8 mouse cellular contexts compared by ENCODE assay signal in the genomic region with DNA sequence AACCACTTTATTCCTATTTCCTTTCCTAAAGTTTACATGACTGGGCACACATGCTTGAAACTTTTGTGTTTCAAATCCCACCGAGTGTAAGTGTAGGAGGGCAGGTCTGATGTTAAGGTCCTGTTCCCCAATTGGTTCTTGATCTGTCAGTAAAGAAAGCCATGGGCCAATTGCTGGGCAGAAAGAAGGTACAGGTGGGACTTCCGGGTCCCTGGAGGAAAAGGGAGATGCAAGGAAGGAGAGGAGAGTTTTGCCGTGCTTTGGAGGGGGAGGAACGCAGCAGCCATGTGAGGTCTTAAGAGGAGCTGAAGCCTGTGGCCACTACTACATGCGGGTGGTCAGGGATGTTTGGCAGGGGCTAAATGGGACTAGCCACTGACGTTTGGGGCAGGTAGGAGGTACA. TPM values are rescaled to one million over a fixed set of nuclear protein-coding genes. Genes with fewer than 3 reads are reported as not detected.
DNase-seq lines count a peak whose midpoint lies in the region; ATAC-seq and TF ChIP-seq lines count a peak whose summit lies in the region.

No protein-coding gene starts in this region.

- H3K27me3 ChIP-seq in kidney, embryonic 14.5 days (ENCODE audit: control insufficient read depth, insufficient read depth, low read length): no peaks in the 10 kb centered on the region
- no peaks in the 10 kb centered on the region for H3K27me3 ChIP-seq in forebrain, embryonic 16.5 days (replicated peaks; ENCODE audit: control insufficient read depth, insufficient read depth, low read length)

- H3K4me1 ChIP-seq in kidney, embryonic 14.5 days (ENCODE audit: control insufficient read depth, insufficient read depth, low read length): 0 out of 2 replicates have a peak, but pooled peaks cover 4% of the 10 kb centered on the region
- peaks cover 0 to 2% of the 10 kb centered on the region in 2 experiments; a peak in 1 of 4 replicates for H3K4me1 ChIP-seq in ES-E14 (ENCODE audit: control insufficient read depth in 2 of 2, insufficient read depth in 2 of 2, low read length in 2 of 2, poor library complexity in 1 of 2)
- peaks cover 5% of the 10 kb centered on the region; the same call in 1 of the 2 replicates for H3K4me1 ChIP-seq in forebrain, embryonic 16.5 days (replicated peaks; ENCODE audit: control insufficient read depth, insufficient read depth, low read length)

- ATAC-seq in kidney, embryonic 14.5 days (ENCODE audit: low FRiP score, low TSS enrichment): no peak
- ATAC-seq in forebrain, embryonic 16.5 days: no peak
- ATAC-seq in megakaryocyte-erythroid progenitor cell, adult 5-6 weeks (replicated peaks; ENCODE audit: low FRiP score, low TSS enrichment, poor library complexity, severe bottlenecking): peak; percentile 78

- in situ Hi-C loops in ES-E14 (cut with MboI; ENCODE audit: low sequenced_read_pairs in 2 of 2, unreplicated experiment in 2 of 2): no loop called here

- H3K4me2 ChIP-seq in kidney, embryonic 14.5 days (replicated peaks; ENCODE audit: low read depth, low read length): peak overlapping the region; percentile 6; the same call in 1 of the 2 replicates
- no peak overlapping the region for H3K4me2 ChIP-seq in forebrain, embryonic 16.5 days (ENCODE audit: low read length)

- no peaks in the 10 kb centered on the region for H3K36me3 ChIP-seq in kidney, embryonic 14.5 days (ENCODE audit: control insufficient read depth, insufficient read depth, low read length)
- H3K36me3 ChIP-seq in ES-E14 (ENCODE audit: control insufficient read depth, insufficient read depth, low read length, poor library complexity, severe bottlenecking): no peaks in the 10 kb centered on the region
- no peaks in the 10 kb centered on the region for H3K36me3 ChIP-seq in forebrain, embryonic 16.5 days (ENCODE audit: control insufficient read depth, insufficient read depth)

- no peak overlapping the region for H3K27ac ChIP-seq in kidney, embryonic 14.5 days (ENCODE audit: low read depth, low read length)
- no peak overlapping the region for H3K27ac ChIP-seq in ES-E14 (ENCODE audit: insufficient read depth, low read depth, low read length, poor library complexity, severe bottlenecking)
- H3K27ac ChIP-seq in forebrain, embryonic 16.5 days (ENCODE audit: low read length): no peak overlapping the region

- no peak overlapping the region for H3K9ac ChIP-seq in kidney, embryonic 14.5 days (ENCODE audit: low read depth, low read length)
- H3K9ac ChIP-seq in ES-E14 (ENCODE audit: insufficient read depth, low read depth, low read length, poor library complexity, severe bottlenecking): peak overlapping the region; percentile 78
- no peak overlapping the region for H3K9ac ChIP-seq in forebrain, embryonic 16.5 days (replicated peaks; ENCODE audit: low read depth, low read length)

- no peak for DNase-seq in kidney, postnatal 25 days
- DNase-seq in ES-E14 (ENCODE audit: low read depth, low spot score) (peak; percentile 26), MN1 (ENCODE audit: low spot score) (no peak)
- no peak for DNase-seq in cerebellum, postnatal 36 days
- no peak for DNase-seq in kidney, adult 18-20 months

- no peaks in the 10 kb centered on the region for H3K9me3 ChIP-seq in kidney, embryonic 14.5 days (ENCODE audit: control insufficient read depth, low read length)
- no peaks in the 10 kb centered on the region for H3K9me3 ChIP-seq in ES-E14 (ENCODE audit: control insufficient read depth, insufficient read depth, low read depth, low read length)
- no peaks in the 10 kb centered on the region for H3K9me3 ChIP-seq in forebrain, embryonic 16.5 days (ENCODE audit: control insufficient read depth, low read length)

- no peak overlapping the region for H3K4me3 ChIP-seq in kidney, embryonic 14.5 days (ENCODE audit: low read length)
- H3K4me3 ChIP-seq in ES-E14 (ENCODE audit: insufficient read depth in 1 of 2, low read depth in 1 of 2, low read length in 2 of 2, poor library complexity in 1 of 2, severe bottlenecking in 1 of 2): peak overlapping the region; percentile 60 to 96
- peak overlapping the region; percentile 17 for H3K4me3 ChIP-seq in forebrain, embryonic 16.5 days (replicated peaks; ENCODE audit: low read length)

- WGBS in kidney, embryonic 14.5 days: 47% methylated on average over 6 of the region's 6 CpGs
- WGBS in forebrain, embryonic 16.5 days: 61% methylated on average over 6 of the region's 6 CpGs

TF ChIP-seq in ES-E14, 5 proteins besides CTCF, POLR2A, EP300 and RAD21:
- TF ChIP-seq MAFK (IDR thresholded peaks at IDR 0.05; ENCODE audit: insufficient read depth, low read depth, low read length) (no peak), ZC3H11A (IDR thresholded peaks at IDR 0.05; ENCODE audit: borderline replicate concordance, low read depth, low read length) (no peak), HCFC1 (IDR thresholded peaks at IDR 0.05; ENCODE audit: borderline replicate concordance, insufficient read depth, low read length) (no peak), ZNF384 (IDR thresholded peaks at IDR 0.05; ENCODE audit: low read depth, low read length) (no peak), CHD2 (IDR thresholded peaks at IDR 0.05; ENCODE audit: low read depth, low read length) (peak; percentile 76)

RNA-seq across cellular contexts. Expression of a gene that starts 35.7 kb away (rescaled TPM):
- 0.93 and 1.3 TPM in 2 replicates for polyA plus RNA-seq in kidney, embryonic 14.5 days (2014; fragmentation: Nextera tagmentation; extraction: Ambion mirVana)
- total RNA-seq in ES-E14 (2012; rRNA removed): 0.62 and 1.4 TPM in 2 replicates
- 0.10 TPM in 1 of 2 replicates, not detected in the other for polyA plus RNA-seq in forebrain, embryonic 16.5 days (2015; fragmentation: Nextera tagmentation; extraction: Ambion mirVana)
- not detected in 2 replicates for total RNA-seq in megakaryocyte-erythroid progenitor cell, adult 5-6 weeks (2014; fragmentation: Nextera tagmentation)
- 0.19 and 0.50 TPM in 2 replicates for total RNA-seq in megakaryocyte-erythroid progenitor cell, adult 5-6 weeks (2017)

RNA-seq across cellular contexts. Expression of a gene that starts 48.6 kb away (rescaled TPM):
- polyA plus RNA-seq in kidney, embryonic 14.5 days (2014; fragmentation: Nextera tagmentation; extraction: Ambion mirVana): 5.3 and 7.1 TPM in 2 replicates
- total RNA-seq in ES-E14 (2012; rRNA removed): 0.58 and 1.1 TPM in 2 replicates
- polyA plus RNA-seq in forebrain, embryonic 16.5 days (2015; fragmentation: Nextera tagmentation; extraction: Ambion mirVana): 9.9 and 11.7 TPM in 2 replicates
- 0.09 and 0.67 TPM in 2 replicates for total RNA-seq in megakaryocyte-erythroid progenitor cell, adult 5-6 weeks (2014; fragmentation: Nextera tagmentation)
- total RNA-seq in megakaryocyte-erythroid progenitor cell, adult 5-6 weeks (2017): 0.28 and 0.88 TPM in 2 replicates
